Mouse (Mus musculus) CH12.LX (cell line): ENCODE data around the gene Atf1. TPM values are rescaled to one million over a fixed set of nuclear protein-coding genes. Genes with fewer than 3 reads are reported as not detected.
A peak's percentile ranks its signal among the peaks of the same experiment; 100 is the strongest.

Source experiments
- DNase-seq: peaks from one replicate; pipeline ENCODE4 v3.0.0-alpha.2; 2013; ENCODE audit errors: extremely low read depth
- H3K27ac ChIP-seq: 2 replicates; pipeline ENCODE4 v1.5.1; 2012; ENCODE audit warnings: low read depth, mild to moderate bottlenecking, control low read depth, moderate library complexity; ENCODE audit not compliant: insufficient read depth
- H3K27me3 ChIP-seq: replicated peaks from 2 replicates; pipeline ENCODE3; 2012; ENCODE audit warnings: inconsistent platforms
- H3K36me3 ChIP-seq, 2 experiments: replicated peaks in 1 of 2; 2 replicates each; pipeline versions ENCODE3 to v1.6.1; 2012; ENCODE audit warnings: inconsistent platforms in 1 of 2, low read length in 1 of 2, mild to moderate bottlenecking in 1 of 2, mixed read lengths in 1 of 2, moderate library complexity in 1 of 2; ENCODE audit not compliant: control insufficient read depth in 1 of 2, insufficient read depth in 1 of 2
- H3K4me1 ChIP-seq, 2 experiments: 2 replicates each; pipeline ENCODE4 v1.6.1; 2012; ENCODE audit warnings: inconsistent platforms in 1 of 2, moderate library complexity in 1 of 2; ENCODE audit not compliant: insufficient read depth in 2 of 2, control insufficient read depth in 1 of 2
- H3K4me2 ChIP-seq: 2 replicates; pipeline ENCODE4 v1.6.1; 2012; ENCODE audit warnings: low read depth, mild to moderate bottlenecking, control low read depth; ENCODE audit not compliant: poor library complexity, insufficient read depth, severe bottlenecking
- H3K4me3 ChIP-seq, 3 experiments: fragments of 150-350 bp in 1 of 3; sonication (generic) in 1 of 3; replicated peaks in 1 of 3; 2 replicates each; pipeline versions ENCODE3 to v1.5.1; 2011 to 2012; ENCODE audit warnings: low read depth in 2 of 3, low read length in 2 of 3, mild to moderate bottlenecking in 2 of 3, moderate library complexity in 2 of 3, control low read depth in 1 of 3, improper control_type of control experiment in 1 of 3, inconsistent platforms in 1 of 3, mixed read lengths in 1 of 3; ENCODE audit not compliant: poor library complexity in 1 of 3
- H3K79me2 ChIP-seq: replicated peaks from 2 replicates; pipeline ENCODE4 v1.6.1; 2012; ENCODE audit warnings: mild to moderate bottlenecking, moderate library complexity; ENCODE audit not compliant: control insufficient read depth, poor library complexity, insufficient read depth, severe bottlenecking; ENCODE audit errors: extremely low read depth
- H3K9ac ChIP-seq: 2 replicates; pipeline ENCODE4 v1.6.1; 2012; ENCODE audit warnings: low read depth, mild to moderate bottlenecking, control low read depth, moderate library complexity; ENCODE audit not compliant: insufficient read depth
- H3K9me3 ChIP-seq: replicated peaks from 2 replicates; pipeline ENCODE3; 2012; ENCODE audit warnings: low read length, inconsistent platforms, mixed read lengths
- BHLHE40 ChIP-seq: IDR thresholded peaks from 2 replicates; pipeline ENCODE4 v1.6.1; 2011; ENCODE audit warnings: mild to moderate bottlenecking, low read depth, low read length, improper control_type of control experiment
- CHD1 ChIP-seq: IDR thresholded peaks from 2 replicates; pipeline ENCODE4 v1.6.1; 2012; ENCODE audit warnings: low read depth, low read length, improper control_type of control experiment, inconsistent platforms
- CHD2 ChIP-seq: IDR thresholded peaks from 2 replicates; pipeline ENCODE4 v1.6.1; 2011; ENCODE audit warnings: low read length, improper control_type of control experiment
- CTCF ChIP-seq, 2 experiments: IDR thresholded peaks in 1 of 2; conservative IDR thresholded peaks in 1 of 2; 2 replicates each; pipeline ENCODE4 v1.5.1; 2011 to 2012; ENCODE audit warnings: low read depth in 2 of 2, low read length in 2 of 2, improper control_type of control experiment in 1 of 2, inconsistent platforms in 1 of 2, mild to moderate bottlenecking in 1 of 2, moderate library complexity in 1 of 2
- ETS1 ChIP-seq: conservative IDR thresholded peaks from 2 replicates; pipeline ENCODE4 v1.6.1; 2012; ENCODE audit warnings: low read depth, mild to moderate bottlenecking, inconsistent platforms, low read length, improper control_type of control experiment, moderate library complexity
- GABPA ChIP-seq: IDR thresholded peaks from 2 replicates; pipeline ENCODE4 v1.6.1; 2012; ENCODE audit warnings: low read depth, low read length, improper control_type of control experiment, inconsistent platforms; ENCODE audit not compliant: insufficient replicate concordance
- IRF4 ChIP-seq: IDR thresholded peaks from 2 replicates; pipeline ENCODE4 v1.6.1; 2014; ENCODE audit warnings: low read depth, mild to moderate bottlenecking, inconsistent platforms, low read length, improper control_type of control experiment
- JUN ChIP-seq: IDR thresholded peaks from 2 replicates; pipeline ENCODE4 v1.6.1; 2011; ENCODE audit warnings: low read depth, mild to moderate bottlenecking, low read length, improper control_type of control experiment, moderate library complexity; ENCODE audit not compliant: insufficient read depth
- JUND ChIP-seq: conservative IDR thresholded peaks from 2 replicates; pipeline ENCODE4 v1.6.1; 2011; ENCODE audit warnings: low read depth, low read length, improper control_type of control experiment
- MAFK ChIP-seq: IDR thresholded peaks from 2 replicates; pipeline ENCODE4 v1.6.1; 2011; ENCODE audit warnings: low read length, improper control_type of control experiment; ENCODE audit not compliant: insufficient replicate concordance
- MAX ChIP-seq: IDR thresholded peaks from 2 replicates; pipeline ENCODE4 v1.6.1; 2011; ENCODE audit warnings: low read length, improper control_type of control experiment
- MAZ ChIP-seq: IDR thresholded peaks from 2 replicates; pipeline ENCODE4 v1.6.1; 2012; ENCODE audit warnings: low read depth, mild to moderate bottlenecking, inconsistent platforms, low read length, improper control_type of control experiment, moderate library complexity
- MEF2A ChIP-seq: IDR thresholded peaks from 2 replicates; pipeline ENCODE4 v1.6.1; 2014; ENCODE audit warnings: low read depth, mild to moderate bottlenecking, inconsistent platforms, low read length, improper control_type of control experiment, borderline replicate concordance
- MYC ChIP-seq: IDR thresholded peaks from 2 replicates; pipeline ENCODE4 v1.6.1; 2011; ENCODE audit warnings: low read depth, mild to moderate bottlenecking, improper control_type of control experiment, low read length
- NRF1 ChIP-seq: IDR thresholded peaks from 2 replicates; pipeline ENCODE4 v1.6.1; 2014; ENCODE audit warnings: low read depth, mild to moderate bottlenecking, inconsistent platforms, low read length, improper control_type of control experiment, moderate library complexity
- PAX5 ChIP-seq: IDR thresholded peaks from 2 replicates; pipeline ENCODE4 v1.6.1; 2012; ENCODE audit warnings: low read length, inconsistent platforms, mixed read lengths
- POLR2A ChIP-seq: IDR thresholded peaks from 2 replicates; pipeline ENCODE4 v1.6.1; 2011; ENCODE audit warnings: low read depth, mild to moderate bottlenecking, improper control_type of control experiment, low read length
- POLR2AphosphoS2 ChIP-seq: IDR thresholded peaks from 2 replicates; pipeline ENCODE4 v1.6.1; 2011; ENCODE audit warnings: low read depth, low read length, improper control_type of control experiment
- RCOR1 ChIP-seq: conservative IDR thresholded peaks from 2 replicates; pipeline ENCODE4 v1.6.1; 2012; ENCODE audit warnings: low read depth, mild to moderate bottlenecking, inconsistent platforms, low read length, improper control_type of control experiment
- SMC3 ChIP-seq: IDR thresholded peaks from 2 replicates; pipeline ENCODE4 v1.6.1; 2011; ENCODE audit warnings: low read depth, low read length, improper control_type of control experiment
- TCF12 ChIP-seq: IDR thresholded peaks from 2 replicates; pipeline ENCODE4 v1.6.1; 2014; ENCODE audit warnings: low read depth, mild to moderate bottlenecking, inconsistent platforms, low read length, improper control_type of control experiment
- USF1 ChIP-seq: IDR thresholded peaks from 2 replicates; pipeline ENCODE4 v1.6.1; 2014; ENCODE audit warnings: low read depth, mild to moderate bottlenecking, inconsistent platforms, low read length, improper control_type of control experiment
- USF2 ChIP-seq: conservative IDR thresholded peaks from 2 replicates; pipeline ENCODE4 v1.6.1; 2011; ENCODE audit warnings: low read depth, low read length, improper control_type of control experiment
- ZKSCAN1 ChIP-seq: IDR thresholded peaks from 2 replicates; pipeline ENCODE4 v1.6.1; 2012; ENCODE audit warnings: low read depth, inconsistent platforms, low read length, improper control_type of control experiment, borderline replicate concordance
- ZMIZ1 ChIP-seq: IDR thresholded peaks from 2 replicates; pipeline ENCODE4 v1.6.1; 2012; ENCODE audit warnings: low read depth, mild to moderate bottlenecking, inconsistent platforms, low read length, improper control_type of control experiment
- ZNF384 ChIP-seq: IDR thresholded peaks from 2 replicates; pipeline ENCODE4 v1.6.1; 2012; ENCODE audit warnings: low read depth, low read length, improper control_type of control experiment, inconsistent platforms
- dilution Hi-C: fragments of 300-500 bp; cut with MboI; formaldehyde crosslinking; loops from 2 replicates; pipeline ENCODE4 v1.14.3; 2020; ENCODE audit warnings: low sequenced_read_pairs; ENCODE audit not compliant: extremely low pct_unique_long_range_greater_than_20kb, extremely low pct_ligation_motif_present
- in situ Hi-C: fragments of 300-500 bp; cut with MboI; formaldehyde crosslinking; loops from 3 replicates; pipeline ENCODE4 v1.14.3; 2019; ENCODE audit warnings: low sequenced_read_pairs, low pct_ligation_motif_present, low pct_unique_long_range_greater_than_20kb, mixed read lengths
- polyA plus RNA-seq: library from polyadenylated mRNA; unstranded; fragments of >175 nt; gene quantifications from 2 replicates; pipeline ENCODE4 v1.2.1, GENCODE M21; 2012; ENCODE audit warnings: low read depth; ENCODE audit not compliant: insufficient read length
- total RNA-seq, 2 experiments: library from RNA; depleted of rRNA; stranded (reverse); fragments of 300-350 nt in 1 of 2; fragments of >200 nt in 1 of 2; gene quantifications; 2 replicates each; pipeline ENCODE4 v1.2.3; 2012 to 2014

Gene Atf1
- total and polyA plus RNA-seq, 3 experiments, result 28.2 to 133 (median 51.1) TPM

- TF ChIP-seq CTCF (conservative IDR thresholded peaks at IDR 0.05 in 1 of 2, IDR thresholded peaks at IDR 0.05 in 1 of 2; ENCODE audit: low read depth in 2 of 2, low read length in 2 of 2) (no peak), RCOR1 (no peak), ETS1 (0 out of 2 replicates have a peak, but pooled peaks have one; percentile 19), PAX5 (no peak), ZNF384 (no peak), TCF12 (no peak), POLR2A (no peak), POLR2AphosphoS2 (no peak), BHLHE40 (peak; percentile 63), MAZ (no peak), MEF2A (no peak), USF1 (no peak), ZKSCAN1 (no peak), MAFK (no peak), SMC3 (no peak), MYC (no peak), NRF1 (no peak), USF2 (no peak), ZMIZ1 (no peak), IRF4 (0 out of 2 replicates have a peak, but pooled peaks have one; percentile 21), CHD2 (no peak), JUND (0 out of 2 replicates have a peak, but pooled peaks have one; percentile 37), JUN (no peak), GABPA (no peak), CHD1 (no peak), MAX (no peak)
- no peaks in the 10 kb centered on the region for H3K9me3 ChIP-seq
- H3K4me3 ChIP-seq, result no peak overlapping the region
- H3K4me2 ChIP-seq, result no peak overlapping the region
- in situ Hi-C loops (no loop called here), dilution Hi-C loops (no loop called here)
- peaks cover 0 to 21% of the 10 kb centered on the region in 2 experiments; a peak in 2 of 4 replicates for H3K4me1 ChIP-seq
- H3K9ac ChIP-seq, result no peak overlapping the region
- no peaks in the 10 kb centered on the region for H3K27me3 ChIP-seq
- H3K36me3 ChIP-seq, result peaks cover 64 to 93% of the 10 kb centered on the region in 2 experiments
- H3K27ac ChIP-seq, result no peak overlapping the region
- H3K79me2 ChIP-seq, result peaks cover 38% of the 10 kb centered on the region
- peak; percentile 39 for DNase-seq
Observed at GRCm38 (mm10) chr15:100236952-100237351, 9.3 kb downstream of the Atf1 start.
